Mouse (Mus musculus) heart, adult 2 months (tissue): ENCODE data around the gene Fnip1.

Experiments used
- CTCF ChIP-seq: fragments of 200-600 bp; IDR thresholded peaks from 2 replicates; pipeline ENCODE4 v1.8.1; 2022; ENCODE audit warnings: antibody characterized with exemption, mild to moderate bottlenecking, moderate library complexity
- EP300 ChIP-seq: fragments of 200-500 bp; IDR thresholded peaks from 2 replicates; pipeline ENCODE4 v1.6.1; 2011; ENCODE audit warnings: low read depth, low read length, control low read depth; ENCODE audit not compliant: insufficient read depth
- POLR2A ChIP-seq: fragments of 200-500 bp; IDR thresholded peaks from 2 replicates; pipeline ENCODE4 v1.6.1; 2011; ENCODE audit warnings: mild to moderate bottlenecking, low read depth, low read length, control low read depth; ENCODE audit not compliant: insufficient read depth

DNA sequence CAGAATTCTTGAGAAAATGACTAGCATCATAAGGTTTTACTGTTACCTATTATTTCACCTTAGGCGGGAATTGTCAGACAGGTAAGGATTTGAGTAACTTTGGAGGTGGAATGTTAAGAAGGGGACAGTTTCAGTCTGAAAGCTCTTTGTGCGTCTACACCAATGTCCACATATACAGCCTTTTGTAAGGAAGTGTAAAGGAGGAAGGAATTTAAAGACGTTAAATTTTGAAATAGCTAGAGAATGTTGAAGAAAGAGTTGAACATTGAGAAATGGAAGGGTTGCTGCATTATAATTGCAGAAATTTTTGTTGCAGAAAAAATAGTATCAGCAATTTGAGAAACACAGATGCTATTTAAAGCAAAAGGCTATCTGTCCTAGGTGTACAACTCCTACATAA is 48.0 kb downstream of the Fnip1 start:
- TF ChIP-seq CTCF (no peak), EP300 (no peak), POLR2A (no peak)
